Mouse (Mus musculus): ENCODE results near the gene Ntmt1.

The Ntmt1 gene

GRCm38 (mm10) chr2:30864968-30865381 lies 57.3 kb downstream of the Ntmt1 start:
- DNase-seq (ENCODE audit: low spot score in 2 of 2), result no peak

- DNase-seq (ENCODE audit: low spot score in 2 of 2), result no peak
Observed at GRCm38 (mm10) chr2:30865426-30865825, 57.8 kb downstream of the Ntmt1 start.

- DNase-seq (ENCODE audit: low spot score in 2 of 2), result no peak
Observed at GRCm38 (mm10) chr2:30870863-30871262, 63.2 kb downstream of the Ntmt1 start.

Measured in spleen, postnatal 10 days (tissue).